Comparison of ENCODE assay signal across 17 mouse cellular contexts in the genomic region with DNA sequence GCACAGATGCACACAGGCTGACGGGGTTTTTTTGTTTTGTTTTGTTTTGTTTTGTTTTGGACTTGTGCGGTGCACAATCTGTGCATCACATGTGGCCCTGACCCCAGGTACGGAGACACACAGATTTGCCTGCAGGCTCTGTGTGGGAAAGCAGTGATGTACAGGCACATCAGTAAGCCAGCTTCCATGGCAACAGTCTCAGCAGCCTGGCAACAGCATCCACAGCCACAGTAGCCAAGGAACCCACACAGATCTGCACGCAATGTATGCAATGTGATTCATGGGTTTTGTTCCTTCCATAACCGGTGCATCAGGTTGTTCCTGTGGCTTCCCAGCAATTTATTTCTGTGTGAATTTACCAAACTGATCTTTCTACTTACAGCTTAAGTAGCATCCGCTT. TPM values are rescaled to one million over a fixed set of nuclear protein-coding genes. Genes with fewer than 3 reads are reported as not detected.
A peak's percentile ranks its signal among the peaks of the same experiment; 100 is the strongest.
DNase-seq lines count a peak whose midpoint lies in the region; ATAC-seq and TF ChIP-seq lines count a peak whose summit lies in the region.
"Had no signal": no experiment of that assay in that cellular context is flagged by ENCODE, and none has a peak within 500 bp of the region (broad histone marks: within the 10 kb centered on the region; RNA-seq: fewer than 3 reads in every experiment).

No protein-coding gene starts in this region.

- 0 out of 2 replicates have a peak overlapping the region, but pooled peaks have one; percentile 65 for H3K27ac ChIP-seq in hindbrain, postnatal 0 days
- no peak overlapping the region for H3K27ac ChIP-seq in stomach, postnatal 0 days (replicated peaks)
- H3K27ac ChIP-seq: embryonic facial prominence, embryonic 15.5 days; stomach, embryonic 15.5 days had no signal

- no peak overlapping the region for H3K4me3 ChIP-seq in hindbrain, postnatal 0 days (ENCODE audit: low read length)
- no peak overlapping the region for H3K4me3 ChIP-seq in stomach, postnatal 0 days (ENCODE audit: low read depth, low read length)
- H3K4me3 ChIP-seq: embryonic facial prominence, embryonic 15.5 days; stomach, embryonic 15.5 days had no signal

- H3K27me3 ChIP-seq in hindbrain, postnatal 0 days (ENCODE audit: insufficient read depth, low read length): no peaks in the 10 kb centered on the region
- no peaks in the 10 kb centered on the region for H3K27me3 ChIP-seq in stomach, postnatal 0 days (ENCODE audit: control insufficient read depth, insufficient read depth, low read length)
- H3K27me3 ChIP-seq: stomach, embryonic 15.5 days had no signal

- no peaks in the 10 kb centered on the region for H3K36me3 ChIP-seq in hindbrain, postnatal 0 days (ENCODE audit: insufficient read depth, low read length)
- H3K36me3 ChIP-seq in stomach, postnatal 0 days (ENCODE audit: control insufficient read depth, insufficient read depth, low read length): no peaks in the 10 kb centered on the region
- H3K36me3 ChIP-seq: embryonic facial prominence, embryonic 15.5 days; stomach, embryonic 15.5 days had no signal

- intact Hi-C loops in left cerebral cortex, postnatal 4 days (cut with DNase I): no loop called here
- intact Hi-C loops in left cerebral cortex, postnatal 10 days (cut with DNase I): no loop called here

- WGBS in hindbrain, postnatal 0 days: 36% methylated on average over 6 of the region's 6 CpGs
- WGBS in stomach, postnatal 0 days: 73% methylated on average over 6 of the region's 6 CpGs

- TF ChIP-seq EP300 in stomach, postnatal 0 days (optimal IDR thresholded peaks at IDR 0.05): no peak

- H3K9ac ChIP-seq in hindbrain, postnatal 0 days (replicated peaks; ENCODE audit: low read length): no peak overlapping the region
- no peak overlapping the region for H3K9ac ChIP-seq in stomach, postnatal 0 days (ENCODE audit: low read length)
- H3K9ac ChIP-seq: embryonic facial prominence, embryonic 15.5 days; stomach, embryonic 15.5 days had no signal

- TF ChIP-seq CTCF in hindbrain, postnatal 0 days (IDR thresholded peaks at IDR 0.05; ENCODE audit: low read depth): no peak
- no peak for TF ChIP-seq CTCF in stomach, postnatal 0 days (IDR thresholded peaks at IDR 0.05; ENCODE audit: low read depth)

- H3K4me1 ChIP-seq in hindbrain, postnatal 0 days (ENCODE audit: insufficient read depth, low read length): no peaks in the 10 kb centered on the region; the same call in none of the 2 replicates
- no peaks in the 10 kb centered on the region for H3K4me1 ChIP-seq in stomach, postnatal 0 days (replicated peaks; ENCODE audit: control insufficient read depth, insufficient read depth)

- H3K4me2 ChIP-seq in hindbrain, postnatal 0 days (ENCODE audit: low read depth, low read length): no peak overlapping the region
- no peak overlapping the region for H3K4me2 ChIP-seq in stomach, postnatal 0 days (replicated peaks; ENCODE audit: low read depth)
- H3K4me2 ChIP-seq: embryonic facial prominence, embryonic 15.5 days; stomach, embryonic 15.5 days had no signal

- peak; percentile 72 for DNase-seq in left cerebral cortex, adult 11 months (ENCODE audit: low spot score)
- DNase-seq in left cerebral cortex, postnatal 4 days: no peak
- peak; percentile 54 for DNase-seq in hindbrain, postnatal 0 days (ENCODE audit: low spot score)
- peak; percentile 56 to 80 for DNase-seq in left cerebral cortex, postnatal 10 days (ENCODE audit: extremely low spot score in 1 of 2, low spot score in 2 of 2)
- DNase-seq in right cerebral cortex, postnatal 25 days: peak; percentile 81
- DNase-seq in spleen, adult 18-20 months: no peak
- no peak for DNase-seq in stomach, postnatal 0 days (ENCODE audit: low spot score)
- DNase-seq: adrenal gland, adult 8-10 months; B cell, adult 2 months; cerebellum, adult 9-10 months; heart, adult 11 months; kidney, postnatal 4 days had no signal

- ATAC-seq in hindbrain, postnatal 0 days: no peak
- no peak for ATAC-seq in stomach, postnatal 0 days (ENCODE audit: low FRiP score, low TSS enrichment)
- no peak for ATAC-seq in megakaryocyte, adult 5-6 weeks (ENCODE audit: poor library complexity, severe bottlenecking)

- H3K9me3 ChIP-seq in hindbrain, postnatal 0 days (ENCODE audit: low read length): no peaks in the 10 kb centered on the region
- H3K9me3 ChIP-seq in stomach, postnatal 0 days (ENCODE audit: control insufficient read depth, low read length): no peaks in the 10 kb centered on the region
- H3K9me3 ChIP-seq: embryonic facial prominence, embryonic 15.5 days; stomach, embryonic 15.5 days had no signal

RNA-seq across cellular contexts. Expression of gene Allc, which starts 5.6 kb away (rescaled TPM):
- under 1 TPM; 0.54 to 0.66 TPM for total RNA-seq in left cerebral cortex, postnatal 4 days (2021)
- total RNA-seq in hindbrain, postnatal 0 days (2014; rRNA removed): 0.11 TPM in 1 of 2 replicates, not detected in the other
- 0.24 TPM in 1 of 2 replicates, not detected in the other for polyA plus RNA-seq in hindbrain, postnatal 0 days (2015; fragmentation: Nextera tagmentation; extraction: Ambion mirVana)
- under 1 TPM; 0.60 to 0.85 TPM for total RNA-seq in left cerebral cortex, postnatal 10 days (2021)
- polyA plus RNA-seq in stomach, postnatal 0 days (2015; fragmentation: Nextera tagmentation; extraction: Ambion mirVana): not detected in 2 replicates
- not detected in 2 replicates for total RNA-seq in megakaryocyte, adult 5-6 weeks (2015)
- not detected in 2 replicates for total RNA-seq in megakaryocyte, adult 5-6 weeks (2017)
- total RNA-seq: adrenal gland, adult 8-10 months; hematopoietic stem cell, adult 5-6 weeks had no signal
- polyA plus RNA-seq: embryonic facial prominence, embryonic 15.5 days; liver, embryonic 16.5 days; stomach, embryonic 15.5 days had no signal

RNA-seq across cellular contexts. Expression of gene Colec11, which starts 35.2 kb away (rescaled TPM):
- total RNA-seq in left cerebral cortex, postnatal 4 days (2021): under 1 TPM; 0.26 to 0.77 TPM
- total RNA-seq in hindbrain, postnatal 0 days (2014; rRNA removed): 1.2 TPM in 1 of 2 replicates, not detected in the other
- polyA plus RNA-seq in hindbrain, postnatal 0 days (2015; fragmentation: Nextera tagmentation; extraction: Ambion mirVana): 1.4 TPM in 2 replicates
- under 1 TPM; 0.41 to 0.47 TPM for total RNA-seq in left cerebral cortex, postnatal 10 days (2021)
- polyA plus RNA-seq in stomach, postnatal 0 days (2015; fragmentation: Nextera tagmentation; extraction: Ambion mirVana): 0.57 and 0.85 TPM in 2 replicates
- 0.25 TPM in 1 of 2 replicates, not detected in the other for total RNA-seq in megakaryocyte, adult 5-6 weeks (2015)
- 0.92 TPM in 1 of 2 replicates, not detected in the other for total RNA-seq in megakaryocyte, adult 5-6 weeks (2017)
- total RNA-seq: hematopoietic stem cell, adult 5-6 weeks had no signal

RNA-seq across cellular contexts. Expression of gene Dcdc2c, which starts 35.8 kb away (rescaled TPM):
- total RNA-seq in left cerebral cortex, postnatal 4 days (2021): under 1 TPM; 0.70 to 0.74 TPM
- total RNA-seq in hindbrain, postnatal 0 days (2014; rRNA removed): not detected in 2 replicates
- polyA plus RNA-seq in hindbrain, postnatal 0 days (2015; fragmentation: Nextera tagmentation; extraction: Ambion mirVana): 0.10 TPM in 1 of 2 replicates, not detected in the other
- under 1 TPM; 0.45 to 0.88 TPM for total RNA-seq in left cerebral cortex, postnatal 10 days (2021)
- polyA plus RNA-seq in stomach, postnatal 0 days (2015; fragmentation: Nextera tagmentation; extraction: Ambion mirVana): 0.06 TPM in 1 of 2 replicates, not detected in the other
- total RNA-seq in megakaryocyte, adult 5-6 weeks (2015): not detected in 2 replicates
- total RNA-seq in megakaryocyte, adult 5-6 weeks (2017): 0.45 TPM in 1 of 2 replicates, not detected in the other
- total RNA-seq: hematopoietic stem cell, adult 5-6 weeks had no signal
- polyA plus RNA-seq: liver, embryonic 16.5 days had no signal

RNA-seq across cellular contexts. Expression of gene Rps7, which starts 47.8 kb away (rescaled TPM):
- 100 to 1,000 TPM; 462 to 484 TPM for total RNA-seq in left cerebral cortex, postnatal 4 days (2021)
- total RNA-seq in hindbrain, postnatal 0 days (2014; rRNA removed): 609 and 851 TPM in 2 replicates
- 533 and 549 TPM in 2 replicates for polyA plus RNA-seq in hindbrain, postnatal 0 days (2015; fragmentation: Nextera tagmentation; extraction: Ambion mirVana)
- total RNA-seq in left cerebral cortex, postnatal 10 days (2021): 100 to 1,000 TPM; 325 to 344 TPM
- polyA plus RNA-seq in stomach, postnatal 0 days (2015; fragmentation: Nextera tagmentation; extraction: Ambion mirVana): 726 and 771 TPM in 2 replicates
- 1,498 and 1,642 TPM in 2 replicates for total RNA-seq in megakaryocyte, adult 5-6 weeks (2015)
- 2,690 and 2,962 TPM in 2 replicates for total RNA-seq in megakaryocyte, adult 5-6 weeks (2017)

Comparison
In these comparisons a context has a peak if more than half of its experiments do, and no peak if none do; other contexts are left out.
1. DNase-seq: peak in left cerebral cortex, adult 11 months (single experiment), hindbrain, postnatal 0 days (single experiment), left cerebral cortex, postnatal 10 days (2 of 2) and right cerebral cortex, postnatal 25 days (single experiment); none in left cerebral cortex, postnatal 4 days (single experiment), spleen, adult 18-20 months (0 of 2) and stomach, postnatal 0 days (single experiment).